In the genomic region with DNA sequence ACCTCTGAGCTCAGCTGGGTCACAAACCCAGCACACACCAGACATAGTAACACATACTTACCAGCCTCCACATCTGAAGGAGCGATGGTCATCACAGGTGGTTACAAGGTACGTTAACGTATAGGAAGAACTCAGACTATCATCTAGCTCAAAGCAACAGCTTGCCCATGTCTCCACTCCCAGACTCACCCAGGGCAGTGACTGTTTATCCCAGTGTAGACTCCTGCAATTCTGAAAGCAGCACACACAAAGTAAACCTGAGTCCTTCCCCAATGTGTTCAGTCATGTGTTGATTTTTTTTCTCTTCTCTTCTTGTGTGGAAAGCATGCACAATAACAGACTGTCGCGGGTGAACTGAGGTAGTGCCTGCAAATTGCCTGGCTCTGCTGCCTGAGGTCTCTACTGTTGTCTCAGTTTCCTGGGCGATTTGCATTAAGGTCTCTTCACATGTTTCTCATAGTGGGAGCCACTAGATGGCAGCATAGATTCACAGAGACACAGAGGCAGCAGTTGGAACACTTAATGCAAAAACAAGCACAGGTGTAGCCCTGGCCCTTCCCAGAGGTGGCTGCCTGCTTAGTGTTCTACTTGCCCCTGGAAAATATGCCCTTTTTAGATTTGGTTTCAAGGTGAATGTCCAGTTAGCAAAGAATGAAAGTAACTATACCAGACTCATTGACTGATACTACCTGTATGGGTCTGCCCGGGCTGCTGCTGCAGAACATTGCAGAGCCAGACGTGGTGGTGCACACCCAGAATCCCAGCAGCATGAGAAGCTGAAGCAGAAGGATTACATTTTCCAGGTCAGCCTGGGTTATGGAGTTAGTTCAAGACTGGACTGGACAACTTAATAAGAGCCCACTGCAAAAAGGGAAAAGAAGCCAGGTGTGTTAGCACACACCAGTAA, we compare ENCODE assay signal across 9 mouse cellular contexts. TPM values are rescaled to one million over a fixed set of nuclear protein-coding genes. Genes with fewer than 3 reads are reported as not detected.
A peak's percentile ranks its signal among the peaks of the same experiment; 100 is the strongest.
DNase-seq lines count a peak whose midpoint lies in the region; ATAC-seq lines count a peak whose summit lies in the region.
"Had no signal": no experiment of that assay in that cellular context is flagged by ENCODE, and none has a peak within 500 bp of the region (broad histone marks: within the 10 kb centered on the region; RNA-seq: fewer than 3 reads in every experiment).

No protein-coding gene starts in this region.

- no peaks in the 10 kb centered on the region for H3K9me3 ChIP-seq in kidney, embryonic 15.5 days (replicated peaks)
- H3K9me3 ChIP-seq in limb, embryonic 13.5 days: no peaks in the 10 kb centered on the region
- H3K9me3 ChIP-seq: embryonic facial prominence, embryonic 15.5 days had no signal

- no peaks in the 10 kb centered on the region for H3K36me3 ChIP-seq in kidney, embryonic 15.5 days
- no peaks in the 10 kb centered on the region for H3K36me3 ChIP-seq in limb, embryonic 13.5 days
- H3K36me3 ChIP-seq: embryonic facial prominence, embryonic 15.5 days had no signal

- peaks cover 4% of the 10 kb centered on the region; the same call in 1 of the 2 replicates for H3K27me3 ChIP-seq in kidney, embryonic 15.5 days
- no peaks in the 10 kb centered on the region for H3K27me3 ChIP-seq in limb, embryonic 13.5 days
- H3K27me3 ChIP-seq: embryonic facial prominence, embryonic 15.5 days had no signal

- intact Hi-C loops in gastrocnemius, postnatal 14 days (cut with DNase I; ENCODE audit: low total_unique reads): loop anchor here (2.0 to 10.0 kb wide), 3 partner anchors 100 to 450 kb away; no protein-coding TSS in a partner anchor

- no peak overlapping the region for H3K9ac ChIP-seq in kidney, embryonic 15.5 days
- no peak overlapping the region for H3K9ac ChIP-seq in limb, embryonic 13.5 days
- H3K9ac ChIP-seq: embryonic facial prominence, embryonic 15.5 days had no signal

- DNase-seq in 416B (ENCODE audit: low read depth): peak; percentile 82
- DNase-seq in T-cell, adult 2 months (ENCODE audit: low spot score): peak; percentile 76
- peak; percentile 37 for DNase-seq in gastrocnemius, postnatal 14 days
- peak; percentile 89 for DNase-seq in naive thymus-derived CD4-positive, alpha-beta T cell, adult 2 months (ENCODE audit: low read depth)
- DNase-seq in telencephalon, adult 2 months (ENCODE audit: low read depth, low spot score): peak; percentile 66

- no peak overlapping the region for H3K4me2 ChIP-seq in kidney, embryonic 15.5 days
- no peak overlapping the region for H3K4me2 ChIP-seq in limb, embryonic 13.5 days (replicated peaks)
- H3K4me2 ChIP-seq: embryonic facial prominence, embryonic 15.5 days had no signal

- WGBS in kidney, embryonic 15.5 days: 46% methylated on average over 8 of the region's 8 CpGs
- 44% methylated on average over 8 of the region's 8 CpGs for WGBS in limb, embryonic 13.5 days

- ATAC-seq in common myeloid progenitor, adult 5-6 weeks (replicated peaks; ENCODE audit: low read depth, poor library complexity, severe bottlenecking): peak; percentile 63
- ATAC-seq in kidney, embryonic 15.5 days (replicated peaks; ENCODE audit: low FRiP score): peak; percentile 34; the same call in 1 of the 2 replicates
- ATAC-seq in limb, embryonic 13.5 days (ENCODE audit: low FRiP score, low read depth): peak; percentile 68; the same call in 1 of the 2 replicates

- H3K4me3 ChIP-seq in kidney, embryonic 15.5 days (replicated peaks): no peak overlapping the region
- no peak overlapping the region for H3K4me3 ChIP-seq in limb, embryonic 13.5 days
- H3K4me3 ChIP-seq: embryonic facial prominence, embryonic 15.5 days had no signal

- no peak overlapping the region for H3K27ac ChIP-seq in kidney, embryonic 15.5 days
- no peak overlapping the region for H3K27ac ChIP-seq in limb, embryonic 13.5 days
- H3K27ac ChIP-seq: embryonic facial prominence, embryonic 15.5 days had no signal

- H3K4me1 ChIP-seq in kidney, embryonic 15.5 days: peaks cover 3% of the 10 kb centered on the region; the same call in 1 of the 2 replicates
- no peaks in the 10 kb centered on the region for H3K4me1 ChIP-seq in limb, embryonic 13.5 days
- H3K4me1 ChIP-seq: embryonic facial prominence, embryonic 15.5 days had no signal

RNA-seq across cellular contexts. Expression of gene A930018P22Rik, which starts 11.8 kb away (rescaled TPM):
- total RNA-seq in common myeloid progenitor, adult 5-6 weeks (2017): not detected in 2 replicates
- 1 to 10 TPM; 1.7 to 1.8 TPM for total RNA-seq in gastrocnemius, postnatal 14 days (2021)
- 0.19 TPM in 1 of 2 replicates, not detected in the other for polyA plus RNA-seq in kidney, embryonic 15.5 days (2015; fragmentation: Nextera tagmentation; extraction: Ambion mirVana)
- not detected in 2 replicates for polyA plus RNA-seq in limb, embryonic 13.5 days (2015; fragmentation: Nextera tagmentation; extraction: Ambion mirVana)
- polyA plus RNA-seq: embryonic facial prominence, embryonic 15.5 days had no signal

RNA-seq across cellular contexts. Expression of gene Cd59a, which starts 38.8 kb away (rescaled TPM):
- total RNA-seq in common myeloid progenitor, adult 5-6 weeks (2017): 11.8 and 14.1 TPM in 2 replicates
- 10 to 100 TPM; 22.1 to 23.6 TPM for total RNA-seq in gastrocnemius, postnatal 14 days (2021)
- polyA plus RNA-seq in kidney, embryonic 15.5 days (2015; fragmentation: Nextera tagmentation; extraction: Ambion mirVana): 39.8 and 41.6 TPM in 2 replicates
- 19.2 and 19.8 TPM in 2 replicates for polyA plus RNA-seq in limb, embryonic 13.5 days (2015; fragmentation: Nextera tagmentation; extraction: Ambion mirVana)

Comparison
In these comparisons a context has a peak if more than half of its experiments do, and no peak if none do; other contexts are left out.
1. DNase-seq: peak in every context shown above with its lines; median percentile 89 in naive thymus-derived CD4-positive, alpha-beta T cell, adult 2 months; 82 in 416B; 76 in T-cell, adult 2 months; 66 in telencephalon, adult 2 months; 37 in gastrocnemius, postnatal 14 days.